Mouse (Mus musculus) urinary bladder, postnatal 14 days (tissue): ENCODE results near the gene Akap2.

ENCODE experiments used
- DNase-seq: peaks from one replicate; pipeline ENCODE4 v3.0.0; 2021; ENCODE audit warnings: low spot score

Gene Akap2

DNA sequence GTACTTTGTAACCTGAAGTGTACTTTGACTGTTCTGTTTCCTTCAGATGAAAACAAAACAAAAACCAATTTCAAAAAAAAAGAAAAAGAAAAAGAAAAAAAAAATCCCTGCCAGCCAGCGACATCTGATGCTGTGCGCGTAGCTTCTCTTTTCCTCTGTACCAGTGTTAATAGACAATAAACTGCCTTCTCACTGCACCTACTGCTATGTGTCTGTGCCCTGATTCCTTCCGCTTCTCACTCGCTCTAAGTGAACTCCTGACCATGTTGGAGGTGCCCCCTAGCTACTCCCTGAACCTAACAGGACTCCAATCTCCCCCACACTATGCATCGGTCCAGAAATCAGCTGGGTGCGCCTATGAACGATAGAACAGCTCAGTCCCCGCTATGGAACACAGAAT, at the start of gene Akap2:
Gene Akap2, plus strand, starts transcription at position 304 of the 400 bp plus-strand sequence.
- DNase-seq, result no peak

DNA sequence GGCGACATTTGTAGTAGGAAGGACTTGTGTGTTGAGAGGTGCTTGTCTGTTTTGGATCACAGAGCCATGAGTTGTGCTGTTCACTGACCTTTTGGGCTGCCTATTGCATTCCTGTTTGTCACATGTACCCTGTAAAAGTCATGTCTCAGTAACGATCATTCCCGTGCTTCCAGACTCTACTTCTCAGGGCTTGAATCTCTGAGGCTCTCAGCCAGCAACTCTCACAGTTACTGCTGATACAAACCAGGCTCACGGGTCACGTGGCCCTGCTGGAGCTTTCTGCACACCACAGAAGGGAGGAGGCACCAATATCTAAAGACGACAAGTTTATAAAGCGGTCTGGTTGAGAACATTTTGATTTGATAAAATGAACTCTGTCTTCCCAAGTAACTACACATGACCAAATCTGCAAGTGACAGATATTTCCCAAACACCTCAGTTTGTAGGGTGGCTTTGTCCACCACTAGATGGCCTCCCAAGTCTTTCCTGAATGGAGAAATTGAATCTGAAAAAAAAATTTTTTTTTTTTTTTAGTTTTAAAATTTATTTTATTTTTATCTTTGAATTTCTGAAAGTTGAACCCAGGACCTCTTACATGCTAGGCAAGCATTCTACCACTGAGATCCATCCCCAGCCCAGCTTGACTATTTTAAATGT, 46.5 kb upstream of the Akap2 start:
- DNase-seq, result peak; percentile 70

DNA sequence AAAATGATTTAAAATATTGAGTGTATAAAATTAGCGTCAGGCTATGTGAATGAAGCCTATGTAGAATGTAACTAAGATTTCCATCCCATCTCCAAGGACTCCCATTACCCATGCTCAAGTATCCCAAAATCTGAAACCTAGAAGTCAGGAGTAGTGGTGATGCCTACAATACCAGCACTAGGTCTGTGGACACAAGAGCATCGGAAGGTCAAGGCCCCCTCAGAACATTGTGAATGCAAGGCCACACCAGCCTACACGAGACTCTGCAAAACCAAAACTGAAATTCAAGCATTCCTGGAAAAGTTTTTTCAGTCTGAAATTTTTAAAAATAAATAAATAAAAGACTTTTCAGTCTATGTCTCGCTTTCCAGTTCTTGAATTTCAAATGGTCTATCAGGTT, 44.9 kb upstream of the Akap2 start:
- no peak for DNase-seq

DNA sequence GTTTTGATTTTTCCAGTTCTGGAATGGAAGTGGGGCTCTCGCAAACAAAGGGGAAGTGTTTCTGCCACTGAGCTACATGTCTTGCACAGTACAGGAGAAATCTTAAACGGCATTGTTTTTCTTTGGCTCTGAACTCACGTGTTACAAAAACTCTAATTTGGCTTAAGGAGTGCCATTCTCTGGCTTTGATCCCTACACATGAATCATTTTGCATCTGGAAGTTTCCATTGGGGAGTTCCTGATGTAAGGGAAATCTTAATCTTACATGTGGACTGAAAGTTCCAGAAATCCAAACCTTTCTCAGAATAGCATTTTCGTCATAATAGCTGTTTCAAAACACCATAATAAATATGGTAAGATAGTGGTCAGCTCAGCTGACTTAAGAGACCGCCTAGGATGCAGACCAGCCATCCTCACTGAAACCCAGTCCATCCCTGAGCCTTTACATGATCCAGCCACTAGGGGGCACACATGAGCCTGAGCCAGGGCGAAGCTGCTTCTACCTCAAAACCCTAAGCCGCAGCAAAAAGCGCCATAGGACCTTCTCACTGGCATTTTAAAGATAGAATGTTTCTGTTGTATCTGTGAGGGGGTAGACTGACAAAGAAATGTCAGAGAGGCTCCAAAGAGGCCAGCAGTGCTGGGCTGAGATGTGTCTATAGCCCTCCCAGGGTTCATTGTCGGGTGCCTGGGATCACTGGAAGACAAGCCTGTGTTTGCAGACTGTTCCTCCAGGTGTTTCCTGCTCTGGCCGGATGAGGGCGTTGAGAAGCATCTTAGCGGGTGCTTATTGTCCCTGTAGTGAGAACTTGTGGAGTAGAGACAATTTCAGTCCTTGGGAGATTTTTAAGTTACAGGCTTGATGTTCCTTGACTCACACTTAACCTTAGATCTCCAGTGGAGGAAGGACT, 44.2 kb upstream of the Akap2 start:
- DNase-seq, result peak; percentile 90

DNA sequence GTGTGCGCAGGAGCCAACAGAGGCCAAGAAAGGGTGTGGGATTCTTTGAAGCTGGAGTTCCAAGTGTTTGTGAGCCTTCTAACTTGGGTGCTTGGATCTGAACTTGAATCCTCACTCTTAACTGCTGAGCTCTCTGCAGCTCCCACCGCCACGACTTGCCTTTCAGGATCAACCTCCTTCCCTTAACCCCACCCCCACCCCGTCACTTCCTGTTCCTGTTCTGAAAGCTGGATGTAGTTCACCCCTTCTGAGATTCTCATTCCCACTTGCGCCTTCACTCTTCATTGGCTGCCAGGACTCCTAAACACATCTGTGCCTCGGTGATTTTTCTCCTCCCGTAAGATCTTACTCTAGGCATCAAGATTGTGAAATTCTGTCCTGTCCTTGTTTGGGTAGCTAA, 43.1 kb upstream of the Akap2 start:
- DNase-seq, result no peak

DNA sequence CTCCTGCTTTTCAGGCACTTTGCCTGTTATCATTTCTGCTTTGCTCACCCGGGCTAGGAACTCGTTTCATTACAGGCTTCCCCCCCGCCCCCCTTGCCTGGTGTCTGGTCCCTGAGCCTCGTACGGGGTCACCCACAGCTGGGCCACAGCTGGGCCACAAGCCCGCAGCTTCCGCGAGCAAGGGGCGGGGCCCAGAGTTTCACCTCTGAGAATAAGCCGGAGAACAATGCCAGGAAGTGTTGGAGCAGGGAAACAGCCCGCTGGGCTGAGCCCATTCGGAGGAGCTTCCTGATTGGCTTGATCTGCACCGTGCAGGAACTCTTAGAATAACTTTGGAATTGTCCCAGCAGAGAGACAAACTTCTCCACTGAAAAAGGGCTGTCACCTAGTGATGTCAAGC, 42.1 kb upstream of the Akap2 start:
- peak; percentile 46 for DNase-seq

DNA sequence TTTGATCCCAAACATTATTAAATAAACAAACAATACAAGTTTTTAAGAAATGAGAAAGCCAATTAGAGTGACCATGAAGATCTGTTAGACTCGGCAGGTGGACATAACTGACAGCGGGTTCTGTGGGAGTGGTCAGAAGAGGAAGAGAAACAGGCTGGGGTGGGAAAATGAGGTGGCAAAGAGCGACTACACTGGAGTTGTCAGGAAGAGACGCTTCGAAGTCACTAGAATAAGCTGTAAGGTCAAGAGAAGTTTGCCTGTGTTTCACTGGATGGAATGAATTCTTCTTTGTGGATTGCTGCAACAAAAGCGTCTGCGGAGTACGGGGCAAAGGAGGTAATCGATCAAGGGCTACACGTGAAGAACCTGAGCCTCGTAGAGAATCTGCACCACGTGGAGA, 39.5 kb upstream of the Akap2 start:
- no peak for DNase-seq

DNA sequence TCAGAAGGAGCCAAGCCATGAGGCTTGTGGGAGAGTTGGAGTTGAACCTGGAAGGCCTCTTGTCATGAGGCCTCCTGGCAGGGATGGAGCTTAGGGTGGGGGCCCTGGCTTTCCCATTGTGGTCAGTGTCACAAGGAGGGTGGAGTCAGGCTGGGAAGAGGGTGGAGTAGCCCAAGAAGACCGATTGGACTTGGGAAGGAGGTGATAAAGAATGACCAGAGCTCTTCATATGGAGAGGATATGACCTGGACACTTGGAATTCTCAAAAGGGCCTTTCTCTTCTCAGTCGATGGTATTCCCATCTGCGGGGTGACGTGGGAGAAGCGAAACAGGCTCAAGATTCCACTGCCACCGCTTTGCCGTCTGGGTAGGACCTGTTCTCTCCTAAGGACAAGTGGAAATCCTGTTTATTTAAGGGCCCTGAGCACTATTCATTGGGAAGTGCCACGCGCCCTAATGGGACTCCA, 38.4 kb upstream of the Akap2 start:
- no peak for DNase-seq

DNA sequence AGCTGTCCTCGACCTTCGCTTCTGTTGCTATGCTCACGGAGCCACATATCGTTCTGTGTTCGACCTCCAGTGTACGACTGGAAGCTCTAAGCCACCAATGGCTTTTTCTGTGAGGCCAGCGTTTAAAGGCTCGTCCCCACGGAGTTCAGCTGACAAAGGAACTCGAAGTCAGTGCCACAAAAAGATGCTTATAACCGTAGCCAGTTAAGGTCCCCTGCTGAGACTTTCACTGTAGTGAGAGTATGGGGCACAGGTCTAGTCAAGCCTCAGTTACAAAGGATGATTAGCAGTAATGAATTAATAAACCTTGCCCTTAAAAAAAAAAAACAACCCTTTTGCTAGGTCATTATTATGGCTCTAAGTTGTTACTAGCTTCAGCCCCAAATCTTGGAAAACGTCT, 37.3 kb upstream of the Akap2 start:
- no peak for DNase-seq

DNA sequence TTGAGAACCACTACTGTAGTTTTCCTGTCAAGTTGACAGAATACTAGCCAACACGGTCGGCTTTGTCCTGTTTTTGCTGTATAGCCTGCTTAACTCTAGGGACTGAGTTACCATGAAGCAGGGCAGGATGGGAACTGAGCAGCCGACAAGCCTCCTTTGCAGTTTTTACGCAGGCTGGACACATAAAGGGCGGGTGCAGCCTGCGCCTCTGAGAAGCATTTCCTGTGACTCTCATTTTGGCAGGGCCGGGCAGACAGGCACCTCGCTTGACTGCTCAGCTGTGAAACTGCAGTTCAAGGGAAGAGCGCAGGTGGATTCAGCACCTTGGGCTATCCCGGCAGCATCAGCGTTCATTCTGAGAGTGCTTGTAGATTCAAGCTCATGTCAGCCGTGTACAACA, 35.9 kb upstream of the Akap2 start:
- DNase-seq, result peak; percentile 18

DNA sequence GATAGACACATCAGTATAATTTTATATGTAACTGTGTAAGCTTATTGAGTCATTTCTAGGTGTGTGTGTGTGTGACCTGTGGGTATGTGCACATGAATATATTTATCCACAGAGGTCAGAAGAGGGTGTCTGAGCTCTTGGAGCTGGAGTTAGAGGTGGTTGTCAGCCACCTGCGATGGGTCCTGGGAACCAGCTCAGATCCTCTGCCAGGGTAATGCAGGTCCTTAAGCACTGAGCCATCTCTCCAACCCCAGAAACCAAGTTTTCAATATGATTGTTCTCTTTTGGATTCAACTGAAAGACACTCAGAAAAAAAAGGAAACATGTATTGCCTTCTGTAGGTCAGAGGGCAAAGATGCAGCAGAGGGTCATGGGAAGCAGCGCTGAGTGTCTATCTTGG, 35.1 kb upstream of the Akap2 start:
- no peak for DNase-seq

DNA sequence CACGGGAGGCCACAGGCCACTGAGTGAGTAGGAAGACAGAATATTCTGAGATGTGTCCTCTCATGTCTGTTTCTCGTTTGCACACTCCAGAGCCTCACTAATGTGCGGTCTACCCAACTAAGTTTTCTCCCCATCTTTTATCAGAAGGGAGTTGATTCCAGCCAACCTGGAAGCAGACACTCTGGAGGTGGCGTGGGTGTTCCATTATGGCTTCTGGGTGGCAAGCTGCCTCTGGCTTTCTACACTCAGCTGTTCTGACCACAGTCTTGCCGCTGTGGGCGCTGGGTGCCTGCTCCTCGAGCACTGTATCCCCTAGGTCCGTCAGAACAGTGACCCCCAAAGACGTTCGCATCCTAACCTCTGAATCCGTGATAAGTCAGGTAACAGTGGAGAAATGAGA, 34.5 kb upstream of the Akap2 start:
- no peak for DNase-seq

DNA sequence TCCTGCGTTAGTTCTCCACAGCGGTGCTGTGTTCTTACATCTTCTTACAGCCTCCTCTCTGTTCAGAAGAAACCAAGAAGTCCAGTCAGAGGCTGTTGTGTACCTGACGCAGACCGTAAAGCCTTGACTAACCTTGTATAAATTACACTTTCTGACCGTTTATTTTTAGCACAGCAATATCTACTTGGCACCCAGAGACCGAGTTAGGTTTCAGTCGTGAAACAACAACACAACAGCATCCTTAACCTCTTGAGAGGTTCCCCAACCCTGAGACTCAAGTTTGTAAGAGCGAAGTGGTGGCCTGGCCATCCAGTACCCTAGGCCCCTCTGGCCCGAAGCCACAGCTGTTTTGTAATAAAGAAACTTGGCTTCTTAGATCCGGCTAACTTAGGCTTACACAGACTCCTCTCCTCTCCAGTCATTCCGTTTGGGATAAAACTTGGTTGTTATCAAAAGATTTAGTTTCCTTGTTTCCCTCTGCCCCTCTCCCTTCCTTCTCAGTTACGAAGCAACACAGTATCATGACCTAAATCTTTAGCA, 32.7 kb upstream of the Akap2 start:
- no peak for DNase-seq

DNA sequence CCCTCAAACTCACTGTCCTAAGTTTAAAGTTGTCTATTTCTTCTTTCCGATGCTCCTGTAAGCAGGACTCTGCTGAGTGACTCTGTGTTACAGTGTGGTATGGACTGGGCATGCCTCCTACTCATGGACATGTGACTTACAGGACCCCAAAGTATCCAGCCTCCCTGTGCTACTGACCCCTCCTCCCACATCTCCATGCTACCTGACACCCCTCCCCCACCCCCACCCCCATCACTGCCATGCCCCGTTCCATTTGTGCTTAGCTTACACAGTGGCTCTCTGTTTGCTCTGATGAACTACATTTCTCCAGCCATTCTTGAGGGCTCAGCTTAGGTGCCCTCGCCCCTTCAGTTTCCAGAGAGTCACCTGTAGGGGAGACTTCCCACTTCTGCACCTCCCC, 30.7 kb upstream of the Akap2 start:
- DNase-seq, result no peak

DNA sequence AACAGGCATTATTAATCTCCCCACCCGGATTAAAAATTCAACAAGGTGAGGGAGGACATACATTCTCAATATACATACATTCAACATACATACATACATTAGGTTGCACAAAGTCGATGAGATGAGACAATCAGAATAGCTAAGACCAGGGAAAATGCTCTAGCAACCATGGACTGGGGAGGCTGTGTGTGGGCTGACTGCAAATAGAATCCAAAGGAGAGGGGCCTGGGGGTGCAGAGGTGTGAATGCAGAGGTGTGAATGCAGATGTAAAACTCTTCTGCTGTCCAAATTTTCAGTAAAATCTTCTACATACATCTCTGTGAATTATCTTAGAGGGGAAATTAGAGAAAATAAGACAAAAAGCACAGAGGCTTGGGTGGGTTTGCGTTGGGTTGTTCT, 29.9 kb upstream of the Akap2 start:
- no peak for DNase-seq

DNA sequence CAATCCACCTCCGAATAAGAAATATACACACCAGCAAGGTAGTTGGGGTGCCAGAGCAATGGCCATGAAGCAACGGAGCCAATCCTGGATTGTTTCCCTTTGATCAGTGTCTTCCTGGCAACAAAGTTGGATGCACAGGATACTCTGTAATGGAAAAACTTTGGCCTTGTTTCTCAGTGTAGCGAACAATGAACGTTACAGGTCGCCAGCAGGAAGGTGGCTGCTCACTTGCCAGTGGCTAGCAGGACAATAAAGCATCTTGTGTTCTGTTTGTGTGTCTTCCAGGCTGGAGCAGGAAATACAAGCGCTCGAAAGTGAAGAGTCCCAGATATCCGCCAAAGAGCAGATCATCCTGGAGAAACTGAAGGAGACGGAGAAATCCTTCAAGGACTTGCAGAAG, 29.3 kb upstream of the Akap2 start:
- no peak for DNase-seq

DNA sequence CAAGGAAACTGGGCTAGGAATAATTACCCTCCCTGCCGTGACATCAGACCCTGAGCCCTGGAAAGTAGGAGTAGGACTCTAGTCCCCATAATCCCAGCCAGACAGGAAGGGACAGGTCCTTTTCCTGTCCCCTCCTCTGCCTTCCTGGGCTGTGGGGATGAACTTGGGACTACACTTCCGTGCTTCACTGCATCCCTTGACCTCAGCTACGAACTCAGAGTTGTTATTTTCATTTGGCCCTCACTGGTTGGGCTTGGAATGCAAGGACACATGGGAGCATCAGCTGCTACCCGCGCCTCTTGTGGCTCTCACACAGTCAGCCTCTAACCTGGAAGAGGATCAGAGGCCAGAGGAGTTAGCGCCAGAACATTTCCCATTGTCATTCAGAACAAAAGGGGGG, 27.5 kb upstream of the Akap2 start:
- no peak for DNase-seq

DNA sequence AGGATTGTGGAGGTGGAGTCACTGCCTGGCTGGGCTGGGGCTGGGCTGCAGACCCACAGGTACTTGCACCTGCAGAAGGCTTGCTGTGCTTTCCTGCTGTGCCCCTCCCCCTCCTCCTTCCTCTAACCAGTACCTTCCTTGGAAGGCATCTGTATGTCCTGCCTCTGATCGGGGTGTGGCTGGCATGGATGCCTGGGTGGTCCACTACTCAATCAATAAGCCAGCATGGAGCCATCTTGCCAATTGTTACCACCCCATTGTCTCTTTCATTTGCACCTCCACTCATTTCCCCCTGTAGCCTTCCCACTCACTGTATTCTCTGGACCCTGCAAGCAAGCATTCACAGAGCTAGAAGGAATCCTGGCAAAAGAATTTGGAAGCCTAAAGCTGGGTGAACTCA, 26.7 kb upstream of the Akap2 start:
- no peak for DNase-seq

DNA sequence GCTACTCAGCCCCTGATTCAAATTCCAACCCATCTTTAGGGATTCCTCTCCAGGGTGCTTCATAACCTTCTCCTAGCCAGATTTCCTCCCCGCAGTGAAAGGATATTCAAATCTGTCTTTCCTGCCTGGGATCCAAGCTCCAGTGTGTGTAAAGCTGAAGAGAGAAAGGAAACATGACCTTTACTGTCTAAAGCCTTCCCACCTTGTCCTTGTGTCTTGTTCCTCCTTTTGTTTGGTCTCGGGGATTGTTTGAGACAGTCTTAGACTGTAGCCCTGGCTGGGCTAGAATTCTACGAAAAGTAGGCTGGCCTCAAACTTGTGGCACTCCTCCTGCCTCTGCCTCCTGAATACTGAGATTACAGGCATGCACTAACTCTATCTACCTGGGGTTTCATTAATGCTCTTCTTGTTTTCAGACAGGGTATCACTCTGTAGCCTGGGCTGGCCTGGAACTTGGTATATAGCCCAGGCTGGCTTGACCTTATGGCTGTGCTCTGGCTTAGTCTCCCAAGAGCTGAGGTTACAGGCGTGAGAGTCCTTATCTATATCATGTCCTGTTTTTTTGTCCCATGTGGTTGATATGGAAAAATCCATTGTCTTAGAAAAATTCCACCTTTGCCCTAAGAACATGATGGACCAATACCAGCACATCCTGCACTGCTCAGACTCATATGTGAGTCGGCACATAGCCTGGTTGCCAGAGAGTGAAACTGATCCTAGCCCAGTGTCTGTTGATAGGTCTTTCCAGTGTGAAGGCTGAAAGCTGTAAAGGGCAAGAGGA, 22.9 kb upstream of the Akap2 start:
- DNase-seq, result no peak

DNA sequence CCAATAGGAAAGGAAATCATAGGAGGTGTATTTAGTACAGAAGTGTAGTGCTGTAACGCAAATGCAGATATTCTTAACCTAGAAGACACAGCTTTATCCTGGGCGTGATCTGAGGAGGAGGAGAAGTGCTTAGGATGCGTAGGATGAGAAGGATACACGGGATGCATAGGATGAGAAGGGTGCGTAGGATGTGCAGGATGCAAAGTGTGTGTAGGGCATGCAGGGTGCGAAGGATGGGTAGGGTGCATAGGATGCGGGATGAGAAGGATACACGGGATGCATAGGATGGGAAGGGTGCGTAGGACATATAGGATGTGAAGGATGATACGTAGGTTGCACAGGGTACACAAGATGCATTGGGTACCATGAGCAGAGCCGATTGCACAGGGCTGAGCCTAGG, 20.5 kb upstream of the Akap2 start:
- no peak for DNase-seq

DNA sequence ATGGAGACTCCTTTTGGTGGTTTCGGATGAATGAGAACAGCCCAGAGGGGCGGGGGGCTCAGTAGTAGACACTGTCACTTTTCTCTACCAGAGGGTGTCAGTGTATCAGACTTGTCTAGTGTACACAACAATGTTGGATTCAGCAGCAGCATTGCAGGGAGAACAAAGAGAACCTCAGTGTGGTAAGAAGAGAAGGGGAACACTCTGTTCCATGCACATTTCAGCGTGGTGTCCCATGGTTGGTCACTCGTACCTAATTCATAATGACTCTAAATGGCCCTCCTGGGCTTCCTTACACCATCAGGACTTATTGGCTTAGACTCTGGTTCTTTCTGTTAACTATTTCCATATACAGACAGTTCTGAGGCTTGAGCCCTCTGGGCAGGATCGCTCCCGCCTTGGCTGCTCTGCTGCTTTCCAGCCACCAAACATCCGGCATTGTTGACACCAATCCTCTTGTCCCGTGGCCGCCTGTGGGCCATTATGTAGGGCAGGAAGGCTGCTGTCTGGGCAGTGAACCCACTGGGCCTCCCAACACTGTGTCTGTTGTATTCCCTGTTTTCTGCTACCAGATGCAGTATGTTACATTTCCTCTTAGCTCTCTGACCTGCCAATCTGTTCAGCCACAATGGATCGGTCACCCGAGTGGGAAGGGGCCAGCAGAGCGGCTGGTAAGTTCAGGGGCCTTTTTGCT, 19.4 kb upstream of the Akap2 start:
- no peak for DNase-seq

DNA sequence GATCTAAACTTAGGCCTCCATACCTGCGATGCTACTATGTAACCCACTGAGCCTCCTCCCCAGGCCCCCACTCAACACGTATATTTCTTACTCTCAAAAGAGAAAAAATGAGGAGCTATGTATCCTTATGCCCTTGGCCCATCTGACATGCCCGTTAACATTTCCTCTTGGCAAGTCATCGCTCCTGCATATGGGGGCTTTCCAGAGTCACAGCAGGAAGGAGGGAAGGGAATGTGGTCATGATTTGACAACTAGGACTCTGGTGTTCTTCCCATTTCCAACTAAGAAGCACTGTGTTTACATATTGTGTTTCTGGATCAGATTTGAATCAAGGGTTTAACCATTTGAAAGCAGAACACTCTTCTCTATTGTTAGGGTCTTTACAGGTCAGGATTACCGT, 15.9 kb upstream of the Akap2 start:
- DNase-seq, result no peak
